Mouse (Mus musculus) layer of hippocampus, adult 18-20 months (tissue): ENCODE results near the gene Mark3. TPM values are rescaled to one million over a fixed set of nuclear protein-coding genes. Genes with fewer than 3 reads are reported as not detected.

Experiments used
- DNase-seq, 2 experiments: peaks; one replicate each; pipeline ENCODE4 v3.0.0; 2022; ENCODE audit warnings: low spot score in 2 of 2
- total RNA-seq, 2 experiments: library from RNA; stranded (reverse); gene quantifications; 2 replicates each; pipeline ENCODE4 v1.2.3; 2021

The Mark3 gene
- total RNA-seq, 2 experiments from 2014 or later, result 92.2 to 92.3 TPM

GRCm38 (mm10) chr12:111672581-111672980 lies 98.3 kb downstream of the Mark3 start:
- no peak for DNase-seq

DNA sequence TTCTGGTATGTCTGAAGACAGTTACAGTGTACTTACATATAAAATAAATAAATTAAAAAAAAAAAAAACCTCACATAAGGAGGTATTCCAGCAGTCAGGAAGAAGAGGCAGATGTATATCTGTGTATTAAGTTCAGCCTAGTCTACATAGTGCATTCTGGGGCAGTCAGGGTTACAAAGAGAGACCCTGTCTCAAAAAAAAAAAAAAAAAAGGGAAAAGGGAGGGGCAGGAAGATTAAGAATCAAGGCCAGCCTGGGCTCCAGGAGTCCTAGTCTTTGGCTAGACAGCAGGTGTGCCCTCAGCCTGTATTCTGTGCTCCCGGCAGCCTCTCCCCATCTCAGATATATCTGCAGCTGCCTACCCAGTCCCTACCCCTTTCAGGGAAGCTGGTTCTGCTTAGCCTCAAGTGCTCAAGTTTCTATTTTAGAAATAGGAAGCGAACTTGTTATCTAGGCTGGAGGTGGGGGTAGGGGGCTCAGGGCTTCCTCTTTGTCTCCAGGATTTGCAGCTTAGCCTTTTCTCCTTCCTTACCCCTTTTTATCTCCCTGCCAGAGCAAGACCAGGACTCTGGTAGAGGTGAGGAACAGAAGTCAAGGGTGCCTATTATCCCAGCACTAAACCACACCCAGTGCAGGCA lies 100.6 kb downstream of the Mark3 start:
- DNase-seq, result no peak

GRCm38 (mm10) chr12:111675797-111676580 lies 101.7 kb downstream of the Mark3 start:
- no peak for DNase-seq

DNA sequence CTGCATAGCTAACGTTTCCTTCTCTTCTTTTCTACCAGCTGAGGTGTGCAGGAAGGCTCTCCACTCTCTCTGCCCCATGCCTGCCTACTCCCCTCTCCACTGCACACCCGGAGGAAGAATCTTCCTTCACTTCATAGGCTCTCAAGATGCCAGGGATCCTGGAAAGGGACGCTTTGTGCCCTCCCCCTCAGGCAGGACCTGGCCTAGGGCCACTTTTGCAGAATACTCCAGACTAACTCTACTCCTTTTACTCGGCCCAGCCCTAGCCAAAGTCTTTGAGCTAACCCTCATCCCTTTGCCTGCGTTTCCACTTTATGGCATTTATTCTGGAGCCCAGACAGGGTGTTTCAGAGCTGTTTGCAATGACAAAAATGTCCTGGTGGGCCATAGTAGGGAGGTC lies 103.1 kb downstream of the Mark3 start:
- no peak for DNase-seq

DNA sequence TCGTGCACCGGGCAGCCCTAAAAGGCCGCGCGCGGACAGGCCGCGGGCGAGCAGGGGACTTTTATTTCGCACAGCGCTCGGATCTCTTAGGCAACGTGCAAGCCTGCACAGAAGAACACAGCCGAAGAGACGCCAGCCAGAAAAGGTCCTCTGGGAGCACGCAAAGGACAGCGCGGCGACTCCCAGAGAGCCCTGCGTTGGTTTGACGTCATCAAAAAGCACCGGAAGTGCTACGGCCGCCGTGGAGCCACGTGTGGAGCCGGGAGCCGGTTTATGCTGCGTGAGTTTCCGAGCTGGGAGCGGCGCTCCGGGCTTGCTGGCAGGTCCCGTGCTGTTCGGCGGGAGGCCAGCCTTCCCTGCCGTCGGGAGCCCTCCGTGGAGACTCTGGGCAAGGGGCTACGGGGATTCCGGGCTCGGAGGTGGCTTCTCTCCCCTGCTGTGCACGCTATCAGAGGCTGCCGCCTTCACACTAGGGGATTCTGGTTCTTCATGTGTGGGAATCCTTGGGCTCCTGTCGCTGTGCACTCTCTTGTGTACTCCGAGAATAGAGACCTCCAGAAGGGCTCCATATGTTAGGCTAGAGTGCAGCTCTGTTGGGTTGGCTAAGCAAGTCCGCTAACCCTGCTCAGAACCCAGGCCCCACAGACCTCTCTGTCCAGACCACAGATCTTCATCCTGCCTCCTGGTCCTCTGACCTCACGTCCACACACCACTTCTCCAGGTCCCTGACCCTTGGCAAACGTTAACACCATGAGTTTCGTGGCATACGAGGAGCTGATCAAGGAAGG lies 103.8 kb downstream of the Mark3 start, which contains the start of gene Trmt61a:
TSS of gene Trmt61a (plus strand) at position 224 of the 788 bp plus-strand sequence.
- peak; percentile 85 to 93 for DNase-seq

- no peak for DNase-seq
Observed at GRCm38 (mm10) chr12:111678670-111678933, 104.3 kb downstream of the Mark3 start.

DNA sequence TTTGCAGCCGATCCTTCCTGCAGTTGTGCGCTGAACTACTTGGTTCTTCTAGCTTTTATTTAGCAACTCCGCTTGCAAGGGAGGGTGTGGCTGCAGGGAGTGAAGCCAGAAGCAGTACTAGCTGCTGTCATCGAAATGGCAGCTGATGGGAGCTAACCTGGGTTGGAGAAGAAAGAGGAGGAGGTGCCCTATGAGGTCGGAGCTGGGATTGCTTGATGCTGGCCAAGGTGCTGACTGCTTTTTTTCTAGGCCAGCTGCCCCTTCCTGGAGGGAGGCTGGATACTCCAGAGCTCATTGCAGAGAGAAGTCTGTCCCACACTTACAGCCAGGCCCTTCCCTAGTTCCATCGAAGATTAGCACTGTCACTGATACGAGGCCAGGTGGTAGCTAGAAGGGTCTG lies 104.7 kb downstream of the Mark3 start:
- DNase-seq, result no peak

GRCm38 (mm10) chr12:111680661-111681060 lies 106.3 kb downstream of the Mark3 start:
- no peak for DNase-seq

DNA sequence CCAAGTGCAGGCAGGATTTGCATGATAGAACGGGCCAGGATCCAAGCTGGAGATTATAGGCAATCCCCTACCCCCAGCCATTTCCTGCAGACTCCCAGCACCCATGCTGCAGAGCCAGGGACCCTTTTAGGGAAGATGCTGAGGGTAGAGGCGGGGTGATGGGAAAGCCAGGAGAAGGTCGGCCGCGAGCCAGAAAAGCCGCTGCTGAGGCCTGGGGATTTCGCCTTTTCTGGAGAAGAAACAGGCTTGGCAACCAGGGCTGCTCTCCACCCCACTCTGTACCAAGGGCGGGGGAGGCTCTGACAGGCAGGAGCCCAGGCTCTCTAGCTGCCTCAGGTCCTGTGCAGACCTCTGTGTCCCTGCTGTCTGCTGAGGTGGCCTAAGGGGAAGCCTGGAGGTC lies 107.0 kb downstream of the Mark3 start:
- DNase-seq, result peak in 1 of 2 experiments; percentile 53

DNA sequence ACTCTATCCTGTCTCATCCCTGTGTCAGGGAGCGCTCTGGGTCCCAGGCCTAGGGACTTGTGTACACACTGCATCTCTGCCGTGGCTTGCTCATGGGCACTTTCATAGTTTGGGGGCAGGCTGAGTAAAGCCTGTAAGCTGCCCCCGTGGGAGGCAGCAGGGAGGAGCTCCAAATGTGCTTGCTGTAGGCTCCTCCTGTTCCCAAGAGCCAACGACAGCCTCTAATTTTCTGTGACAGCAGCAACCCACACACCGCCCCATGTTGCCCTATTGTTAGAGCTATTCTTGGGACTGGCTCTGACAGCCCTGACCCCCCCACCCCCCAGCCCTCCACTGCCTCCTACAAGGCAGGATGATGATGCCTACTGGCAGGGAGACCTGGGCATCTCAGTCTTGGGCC lies 107.7 kb downstream of the Mark3 start:
- DNase-seq, result peak in 1 of 2 experiments; percentile 80

GRCm38 (mm10) chr12:111682806-111683205 lies 108.5 kb downstream of the Mark3 start:
- no peak for DNase-seq

DNA sequence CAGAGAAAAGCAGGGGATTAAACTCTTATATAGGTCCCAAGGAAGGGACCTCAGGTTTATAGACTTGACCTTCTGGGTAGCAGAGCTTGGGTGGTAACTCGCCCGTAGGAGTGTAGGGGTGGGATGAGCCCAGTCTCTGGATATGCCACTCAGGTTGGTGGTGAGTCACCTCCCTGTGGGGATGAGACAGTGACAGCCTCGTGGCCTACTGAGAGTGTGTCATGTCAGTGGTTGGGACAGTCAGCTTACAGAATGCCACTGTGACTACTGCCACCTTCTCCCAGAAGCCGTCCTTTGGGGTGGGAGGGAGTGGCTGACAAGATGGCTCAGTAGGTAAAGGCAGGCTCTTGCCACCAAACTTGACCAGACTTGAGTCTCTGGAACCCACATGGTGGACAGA lies 112.1 kb downstream of the Mark3 start:
- no peak for DNase-seq

GRCm38 (mm10) chr12:111687350-111688068 lies 113.2 kb downstream of the Mark3 start:
- peak in 1 of 2 experiments; percentile 80 for DNase-seq

DNA sequence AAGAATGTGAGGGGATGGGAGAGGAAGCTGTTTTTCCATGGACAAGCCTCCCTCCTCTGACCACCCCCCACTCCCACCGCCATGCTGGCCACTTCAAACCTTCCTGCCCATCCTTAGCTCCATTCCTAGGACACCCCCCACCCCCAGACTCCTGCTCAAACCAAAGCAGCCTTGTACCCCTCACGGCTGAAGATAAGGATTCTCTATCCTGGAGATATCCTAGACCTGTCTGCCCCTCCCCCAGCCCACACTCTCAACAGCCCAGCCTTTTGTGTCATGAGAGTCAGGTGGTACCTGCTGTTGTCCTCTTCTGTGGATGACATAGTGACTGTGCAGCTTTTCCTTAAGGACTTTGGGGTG lies 113.7 kb downstream of the Mark3 start:
- no peak for DNase-seq

DNA sequence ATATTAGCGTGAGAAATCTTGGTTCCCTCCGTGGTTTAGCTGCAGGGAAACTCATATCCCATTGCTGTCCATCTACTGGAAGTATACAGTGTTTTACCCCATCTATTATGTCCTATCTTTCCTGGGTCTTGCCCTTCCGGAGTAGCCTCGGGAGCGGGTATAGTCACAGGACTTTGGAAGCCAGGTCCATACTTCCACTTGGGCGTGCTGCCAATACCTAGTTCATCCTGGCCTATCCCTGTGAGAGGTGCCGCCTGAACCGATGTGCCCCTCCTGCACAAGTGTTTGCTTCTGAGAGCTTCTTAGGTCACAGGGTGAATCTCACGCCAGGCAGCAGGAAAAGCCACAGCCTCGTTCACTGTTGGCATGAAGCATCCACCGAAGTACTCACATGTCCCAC lies 115.1 kb downstream of the Mark3 start:
- no peak for DNase-seq

DNA sequence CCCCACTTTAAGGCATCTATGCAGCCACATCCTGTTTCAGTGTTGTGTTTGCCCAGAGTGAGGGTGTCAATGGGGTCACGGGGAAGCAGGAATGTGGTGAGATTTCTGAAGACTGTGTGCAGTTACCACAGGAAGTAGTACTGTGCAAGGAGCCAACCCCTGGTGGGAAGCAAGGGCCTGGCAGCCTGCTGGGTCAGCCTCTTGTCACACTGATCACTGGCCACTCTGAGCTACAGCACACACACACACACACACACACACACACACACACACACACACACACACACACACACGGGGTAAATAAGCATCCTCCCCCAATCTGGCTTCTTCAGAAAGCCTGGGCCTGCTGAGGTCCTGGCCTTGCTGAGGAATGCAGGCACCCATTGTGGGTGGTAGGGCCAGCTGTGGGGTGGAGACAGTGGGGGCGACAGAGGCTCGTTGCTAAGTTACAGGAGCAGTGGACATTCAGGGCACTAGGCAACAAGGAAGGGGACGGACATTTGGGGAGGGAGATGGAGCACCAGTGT lies 117.1 kb downstream of the Mark3 start:
- DNase-seq, result no peak

- no peak for DNase-seq
Observed at GRCm38 (mm10) chr12:111692899-111693298, 118.6 kb downstream of the Mark3 start.

DNA sequence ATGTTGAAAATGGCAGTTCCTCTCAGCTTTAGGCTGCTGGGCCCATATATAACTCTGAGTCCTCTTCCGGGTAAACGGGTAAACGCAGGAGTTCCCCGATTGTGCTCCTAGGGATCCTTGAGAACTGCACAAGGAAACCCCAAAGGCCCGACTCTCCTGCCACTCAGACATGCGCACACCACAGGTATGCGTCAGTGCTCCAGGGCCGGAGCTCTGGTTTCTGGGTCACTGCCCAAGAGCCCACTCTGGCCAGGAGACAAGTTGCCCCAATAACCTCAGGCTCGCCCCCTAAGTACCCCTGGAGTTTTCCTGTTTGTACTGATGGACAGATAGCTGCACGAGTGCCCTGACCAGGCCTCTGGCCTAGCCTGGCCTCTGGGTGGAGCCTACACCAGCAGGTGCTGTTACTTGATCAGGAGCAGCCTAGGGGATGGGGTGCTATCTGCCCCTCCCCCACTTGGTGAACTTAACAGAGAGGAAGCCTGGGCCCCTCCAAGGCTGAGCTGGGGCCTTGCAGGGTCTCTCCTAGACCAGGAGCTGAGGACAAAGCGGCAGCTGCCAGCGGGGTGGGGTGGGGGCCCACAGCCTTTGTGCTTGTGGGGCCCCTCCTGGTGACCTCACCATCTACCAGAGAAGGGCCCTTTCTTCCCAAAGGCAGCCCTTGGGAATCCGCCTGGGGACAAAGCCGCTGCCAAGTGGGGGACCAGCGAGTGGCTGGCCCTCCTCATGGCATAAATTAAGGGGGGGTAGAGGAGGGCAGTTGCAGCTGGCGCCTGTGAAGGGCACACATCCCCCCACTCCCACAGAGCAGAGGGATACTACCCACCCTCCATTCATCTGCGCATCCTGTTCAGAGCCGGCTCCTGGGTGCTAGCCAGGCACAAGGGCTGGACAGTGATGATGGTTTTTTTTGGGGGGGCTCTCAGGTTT lies 119.3 kb downstream of the Mark3 start:
- DNase-seq, result peak in 1 of 2 experiments; percentile 84

- no peak for DNase-seq
Observed at GRCm38 (mm10) chr12:111694271-111694781, 120.0 kb downstream of the Mark3 start.
